Mouse (Mus musculus) liver, adult 10 weeks (tissue): ENCODE results near the gene Tram2. TPM values are rescaled to one million over a fixed set of nuclear protein-coding genes. Genes with fewer than 3 reads are reported as not detected.

Experiments used
- polyA plus RNA-seq: library from polyadenylated mRNA; stranded (reverse); fragments of 350-450 nt; fragmentation: Illumina TruSeq; extraction: RNeasy Lipid Tissue Mini Kit (QIAGEN cat#74804); gene quantifications from one replicate; pipeline ENCODE4 v1.2.3, GENCODE M21; 2014; ENCODE audit warnings: low read depth, low replicate concordance

The Tram2 gene
- 3.2 TPM for polyA plus RNA-seq

DNA sequence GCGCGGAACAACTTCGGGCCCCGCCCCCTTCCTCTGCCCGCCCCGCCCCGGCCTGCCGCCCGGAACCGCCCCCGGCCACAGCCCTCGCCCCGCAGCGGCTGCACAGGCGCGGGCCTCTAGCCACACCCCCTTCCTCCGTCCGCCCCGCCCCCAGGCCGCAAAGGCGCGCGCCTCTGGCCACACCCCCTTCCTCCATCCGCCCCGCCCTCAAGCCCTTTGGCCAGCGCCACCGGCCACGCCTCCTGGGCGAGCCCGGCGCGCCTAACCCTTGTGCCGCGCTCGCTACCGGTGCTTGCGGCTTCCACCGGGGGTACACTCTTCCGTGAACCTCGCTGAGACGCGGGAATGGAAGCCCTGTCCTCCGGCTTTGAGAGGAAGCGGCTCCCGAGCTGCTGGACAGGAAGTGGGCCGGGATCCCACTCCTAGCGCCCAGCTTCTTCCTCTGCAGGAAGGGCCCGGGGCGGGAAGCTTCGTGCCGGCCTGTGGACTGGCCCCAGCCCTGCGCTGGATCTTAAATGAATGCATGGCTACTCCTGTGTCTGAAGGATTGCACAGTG is at the start of gene Tram2:
Gene Tram2, minus strand, starts transcription at position 13 of the 557 bp plus-strand sequence.

GRCm38 (mm10) chr1:20951300-20951763 is 127.7 kb downstream of the Tram2 start, which contains the start of gene Efhc1:
TSS of gene Efhc1 (plus strand) at chr1:20951626.

Other genes starting within 250 kb of the Tram2 start
- gene Paqr8, start 188.6 kb downstream of the Tram2 start, polyA plus RNA-seq = 0.40 TPM
- 0.24 TPM for gene Efhc1, start 127.6 kb downstream of the Tram2 start, polyA plus RNA-seq
- 10.6 TPM for gene Tmem14a, start 139.3 kb upstream of the Tram2 start, polyA plus RNA-seq
- gene Gsta3, start 161.4 kb upstream of the Tram2 start, polyA plus RNA-seq = 2,434 TPM